Mouse (Mus musculus): ENCODE results near the gene Zfp872. TPM values are rescaled to one million over a fixed set of nuclear protein-coding genes. Genes with fewer than 3 reads are reported as not detected.

Zfp872 gene
- polyA plus RNA-seq, 1 experiment from 2014 or later, result 0.67 TPM

- H3K4me1 ChIP-seq (ENCODE audit: control insufficient read depth, insufficient read depth, low read length), result peaks cover 9% of the 10 kb centered on the region
- H3K4me2 ChIP-seq (ENCODE audit: low read depth, low read length), result no peak overlapping the region
- H3K9ac ChIP-seq (replicated peaks; ENCODE audit: low read depth, low read length), result no peak overlapping the region
- no peaks in the 10 kb centered on the region; the same call in 1 of the 2 replicates for H3K36me3 ChIP-seq (ENCODE audit: control insufficient read depth, insufficient read depth, low read length)
- 92% methylated on average over 3 of the region's 3 CpGs for WGBS
- H3K27ac ChIP-seq (ENCODE audit: low read depth, low read length), result no peak overlapping the region
- no peaks in the 10 kb centered on the region for H3K27me3 ChIP-seq (ENCODE audit: control insufficient read depth, insufficient read depth, low read length)
- H3K9me3 ChIP-seq (ENCODE audit: control insufficient read depth, low read length), result no peaks in the 10 kb centered on the region; the same call in 1 of the 2 replicates
- H3K4me3 ChIP-seq (ENCODE audit: low read depth, low read length), result no peak overlapping the region
- ATAC-seq (ENCODE audit: low read depth), result no peak
Observed at GRCm38 (mm10) chr9:22153810-22154209, 34.1 kb upstream of the Zfp872 start.

GRCm38 (mm10) chr9:22155614-22156013, 32.3 kb upstream of the Zfp872 start:
- H3K4me3 ChIP-seq (ENCODE audit: low read depth, low read length), result no peak overlapping the region
- ATAC-seq (ENCODE audit: low read depth), result peak; percentile 13
- H3K4me2 ChIP-seq (ENCODE audit: low read depth, low read length), result peak overlapping the region; percentile 64; the same call in 1 of the 2 replicates
- H3K9ac ChIP-seq (replicated peaks; ENCODE audit: low read depth, low read length), result no peak overlapping the region
- 27% methylated on average over 10 of the region's 10 CpGs for WGBS
- H3K27ac ChIP-seq (ENCODE audit: low read depth, low read length), result no peak overlapping the region
- no peaks in the 10 kb centered on the region for H3K27me3 ChIP-seq (ENCODE audit: control insufficient read depth, insufficient read depth, low read length)
- H3K9me3 ChIP-seq (ENCODE audit: control insufficient read depth, low read length), result no peaks in the 10 kb centered on the region
- peaks cover 9% of the 10 kb centered on the region for H3K4me1 ChIP-seq (ENCODE audit: control insufficient read depth, insufficient read depth, low read length)
- H3K36me3 ChIP-seq (ENCODE audit: control insufficient read depth, insufficient read depth, low read length), result no peaks in the 10 kb centered on the region; the same call in 1 of the 2 replicates

- H3K4me3 ChIP-seq (ENCODE audit: low read depth, low read length), result peak within 1 kb of the TSS; percentile 62
- no peaks in the 10 kb centered on the region for H3K27me3 ChIP-seq (ENCODE audit: control insufficient read depth, insufficient read depth, low read length)
- H3K36me3 ChIP-seq (ENCODE audit: control insufficient read depth, insufficient read depth, low read length), result no peaks in the 10 kb centered on the region; the same call in 1 of the 2 replicates
- H3K27ac ChIP-seq (ENCODE audit: low read depth, low read length), result peak within 1 kb of the TSS; percentile 88
- no peaks in the 10 kb centered on the region for H3K9me3 ChIP-seq (ENCODE audit: control insufficient read depth, low read length)
- under 1% methylated on average over 60 of the region's 65 CpGs for WGBS
- peaks cover 9% of the 10 kb centered on the region for H3K4me1 ChIP-seq (ENCODE audit: control insufficient read depth, insufficient read depth, low read length)
- peak; percentile 98 for ATAC-seq (ENCODE audit: low read depth)
- peak within 1 kb of the TSS; percentile 64 for H3K4me2 ChIP-seq (ENCODE audit: low read depth, low read length)
- peak within 1 kb of the TSS; percentile 84 for H3K9ac ChIP-seq (replicated peaks; ENCODE audit: low read depth, low read length)
Observed at GRCm38 (mm10) chr9:22156497-22157245, 31.2 kb upstream of the Zfp872 start, which contains the start of gene Pigyl. Gene Pigyl, plus strand, starts transcription at chr9:22156846.

GRCm38 (mm10) chr9:22157516-22158265, 30.2 kb upstream of the Zfp872 start:
- H3K4me2 ChIP-seq (ENCODE audit: low read depth, low read length), result peak overlapping the region; percentile 64
- 64% methylated on average over 34 of the region's 34 CpGs for WGBS
- no peaks in the 10 kb centered on the region for H3K9me3 ChIP-seq (ENCODE audit: control insufficient read depth, low read length)
- no peak for ATAC-seq (ENCODE audit: low read depth)
- no peaks in the 10 kb centered on the region; the same call in 1 of the 2 replicates for H3K36me3 ChIP-seq (ENCODE audit: control insufficient read depth, insufficient read depth, low read length)
- peak overlapping the region; percentile 62 for H3K4me3 ChIP-seq (ENCODE audit: low read depth, low read length)
- peak overlapping the region; percentile 88 for H3K27ac ChIP-seq (ENCODE audit: low read depth, low read length)
- H3K4me1 ChIP-seq (ENCODE audit: control insufficient read depth, insufficient read depth, low read length), result peaks cover 9% of the 10 kb centered on the region
- H3K27me3 ChIP-seq (ENCODE audit: control insufficient read depth, insufficient read depth, low read length), result no peaks in the 10 kb centered on the region
- H3K9ac ChIP-seq (replicated peaks; ENCODE audit: low read depth, low read length), result peak overlapping the region; percentile 84

- Histone ChIP-seq H3K9me3 (ENCODE audit: control insufficient read depth, low read length) (no peaks in the 10 kb centered on the region), H3K4me1 (ENCODE audit: control insufficient read depth, insufficient read depth, low read length) (peaks cover 11% of the 10 kb centered on the region), H3K36me3 (ENCODE audit: control insufficient read depth, insufficient read depth, low read length) (no peaks in the 10 kb centered on the region; the same call in 1 of the 2 replicates), H3K4me3 (ENCODE audit: low read depth, low read length) (no peak overlapping the region), H3K27ac (ENCODE audit: low read depth, low read length) (no peak overlapping the region), H3K27me3 (ENCODE audit: control insufficient read depth, insufficient read depth, low read length) (no peaks in the 10 kb centered on the region), H3K4me2 (ENCODE audit: low read depth, low read length) (no peak overlapping the region), H3K9ac (replicated peaks; ENCODE audit: low read depth, low read length) (no peak overlapping the region)
- ATAC-seq (ENCODE audit: low read depth), result no peak
- WGBS, result 34% methylated on average over 6 of the region's 6 CpGs
Observed at GRCm38 (mm10) chr9:22161299-22161698, 26.6 kb upstream of the Zfp872 start.

- Histone ChIP-seq H3K4me2 (ENCODE audit: low read depth, low read length) (no peak overlapping the region), H3K36me3 (ENCODE audit: control insufficient read depth, insufficient read depth, low read length) (no peaks in the 10 kb centered on the region; the same call in 1 of the 2 replicates), H3K9me3 (ENCODE audit: control insufficient read depth, low read length) (no peaks in the 10 kb centered on the region), H3K4me1 (ENCODE audit: control insufficient read depth, insufficient read depth, low read length) (peaks cover 11% of the 10 kb centered on the region), H3K4me3 (ENCODE audit: low read depth, low read length) (no peak overlapping the region), H3K9ac (replicated peaks; ENCODE audit: low read depth, low read length) (no peak overlapping the region), H3K27ac (ENCODE audit: low read depth, low read length) (no peak overlapping the region), H3K27me3 (ENCODE audit: control insufficient read depth, insufficient read depth, low read length) (no peaks in the 10 kb centered on the region)
- no peak for ATAC-seq (ENCODE audit: low read depth)
- WGBS, result 84% methylated on average over 9 of the region's 9 CpGs
Observed at GRCm38 (mm10) chr9:22162305-22162704, 25.6 kb upstream of the Zfp872 start.

GRCm38 (mm10) chr9:22162912-22163311, 25.0 kb upstream of the Zfp872 start:
- 90% methylated on average over 7 of the region's 7 CpGs for WGBS
- Histone ChIP-seq H3K9ac (replicated peaks; ENCODE audit: low read depth, low read length) (no peak overlapping the region), H3K27me3 (ENCODE audit: control insufficient read depth, insufficient read depth, low read length) (no peaks in the 10 kb centered on the region), H3K4me1 (ENCODE audit: control insufficient read depth, insufficient read depth, low read length) (peaks cover 6% of the 10 kb centered on the region), H3K36me3 (ENCODE audit: control insufficient read depth, insufficient read depth, low read length) (no peaks in the 10 kb centered on the region; the same call in 1 of the 2 replicates), H3K4me3 (ENCODE audit: low read depth, low read length) (no peak overlapping the region), H3K4me2 (ENCODE audit: low read depth, low read length) (no peak overlapping the region), H3K27ac (ENCODE audit: low read depth, low read length) (no peak overlapping the region), H3K9me3 (ENCODE audit: control insufficient read depth, low read length) (no peaks in the 10 kb centered on the region)
- ATAC-seq (ENCODE audit: low read depth), result no peak

- H3K9me3 ChIP-seq (ENCODE audit: control insufficient read depth, low read length), result no peaks in the 10 kb centered on the region
- H3K4me1 ChIP-seq (ENCODE audit: control insufficient read depth, insufficient read depth, low read length), result 0 out of 2 replicates have a peak, but pooled peaks cover 2% of the 10 kb centered on the region
- peak overlapping the region; percentile 91 for H3K4me2 ChIP-seq (ENCODE audit: low read depth, low read length)
- 2% methylated on average over 54 of the region's 54 CpGs for WGBS
- peak overlapping the region; percentile 74 for H3K9ac ChIP-seq (replicated peaks; ENCODE audit: low read depth, low read length)
- no peaks in the 10 kb centered on the region for H3K27me3 ChIP-seq (ENCODE audit: control insufficient read depth, insufficient read depth, low read length)
- peak overlapping the region; percentile 83 for H3K27ac ChIP-seq (ENCODE audit: low read depth, low read length)
- no peaks in the 10 kb centered on the region for H3K36me3 ChIP-seq (ENCODE audit: control insufficient read depth, insufficient read depth, low read length)
- peak overlapping the region; percentile 64 for H3K4me3 ChIP-seq (ENCODE audit: low read depth, low read length)
- ATAC-seq (ENCODE audit: low read depth), result peak; percentile 92
Observed at GRCm38 (mm10) chr9:22164711-22165668, 22.9 kb upstream of the Zfp872 start.
